Mouse (Mus musculus): ENCODE measurements around the gene Zfp628. TPM values are rescaled to one million over a fixed set of nuclear protein-coding genes. Genes with fewer than 3 reads are reported as not detected.
A peak's percentile ranks its signal among the peaks of the same experiment; 100 is the strongest.
"Not testable (repeated sequence)": the region's sequence is repeated elsewhere in the genome, so short reads cannot be mapped to it uniquely, and the experiment has no call there.

The Zfp628 gene
- total and polyA plus RNA-seq, 2 experiments = 0.55 to 8.3 TPM

GRCm38 (mm10) chr7:4877226-4877625 lies 37.8 kb upstream of the Zfp628 start:
- peak overlapping the region; percentile 91 for H3K9ac ChIP-seq (ENCODE audit: low read depth, low read length)

GRCm38 (mm10) chr7:4878186-4878585 lies 36.8 kb upstream of the Zfp628 start:
- peak overlapping the region; percentile 98; the same call in 1 of the 2 replicates for H3K27ac ChIP-seq (replicated peaks; ENCODE audit: insufficient read depth, low read depth, low read length)

More at GRCm38 (mm10) chr7:4877226-4877625, 37.8 kb upstream of the Zfp628 start:
- TF ChIP-seq POLR2A (IDR thresholded peaks at IDR 0.05; ENCODE audit: extremely low read depth, insufficient read depth, low read length) (no peak), CTCF (IDR thresholded peaks at IDR 0.05; ENCODE audit: low read depth, low read length) (no peak)
- H3K27ac ChIP-seq (replicated peaks; ENCODE audit: insufficient read depth, low read depth, low read length) = peak overlapping the region; percentile 98
- peaks cover 10% of the 10 kb centered on the region for H3K4me1 ChIP-seq (ENCODE audit: control insufficient read depth, insufficient read depth, low read length)
- peaks cover 14% of the 10 kb centered on the region; the same call in 1 of the 2 replicates for H3K79me2 ChIP-seq (ENCODE audit: control insufficient read depth, insufficient read depth, low read length)
- no peaks in the 10 kb centered on the region for H3K27me3 ChIP-seq (ENCODE audit: control insufficient read depth, insufficient read depth, low read length)
- H3K4me3 ChIP-seq (ENCODE audit: insufficient read depth, low read depth, low read length) = peak overlapping the region; percentile 76
- no peaks in the 10 kb centered on the region for H3K36me3 ChIP-seq (ENCODE audit: control insufficient read depth, insufficient read depth, low read length)
- DNase-seq (ENCODE audit: extremely low read depth, low read depth, low spot score) = peak; percentile 36
- WGBS = 4% methylated on average over 11 of the region's 11 CpGs

GRCm38 (mm10) chr7:4879036-4879435 lies 36.0 kb upstream of the Zfp628 start:
- H3K79me2 ChIP-seq (ENCODE audit: control insufficient read depth, insufficient read depth, low read length) = peaks cover 17% of the 10 kb centered on the region; the same call in 1 of the 2 replicates
- not testable (repeated sequence) for DNase-seq (ENCODE audit: extremely low read depth, low read depth, low spot score); H3K27ac ChIP-seq (replicated peaks; ENCODE audit: insufficient read depth, low read depth, low read length)

More at GRCm38 (mm10) chr7:4878186-4878585, 36.8 kb upstream of the Zfp628 start:
- peaks cover 14% of the 10 kb centered on the region; the same call in 1 of the 2 replicates for H3K79me2 ChIP-seq (ENCODE audit: control insufficient read depth, insufficient read depth, low read length)
- H3K36me3 ChIP-seq (ENCODE audit: control insufficient read depth, insufficient read depth, low read length) = peaks cover 2% of the 10 kb centered on the region; the same call in 1 of the 2 replicates
- no peak overlapping the region; the same call in 1 of the 2 replicates for H3K9ac ChIP-seq (ENCODE audit: low read depth, low read length)
- H3K27me3 ChIP-seq (ENCODE audit: control insufficient read depth, insufficient read depth, low read length) = no peaks in the 10 kb centered on the region
- DNase-seq (ENCODE audit: extremely low read depth, low read depth, low spot score) = peak; percentile 37
- H3K4me1 ChIP-seq (ENCODE audit: control insufficient read depth, insufficient read depth, low read length) = peaks cover 10% of the 10 kb centered on the region
- H3K4me3 ChIP-seq (ENCODE audit: insufficient read depth, low read depth, low read length) = peak overlapping the region; percentile 76
- TF ChIP-seq CTCF (IDR thresholded peaks at IDR 0.05; ENCODE audit: low read depth, low read length) (peak; percentile 72), POLR2A (IDR thresholded peaks at IDR 0.05; ENCODE audit: extremely low read depth, insufficient read depth, low read length) (no peak)

GRCm38 (mm10) chr7:4886680-4887079 lies 28.3 kb upstream of the Zfp628 start:
- Histone ChIP-seq H3K27ac (replicated peaks; ENCODE audit: insufficient read depth, low read depth, low read length) (no peak overlapping the region), H3K27me3 (ENCODE audit: control insufficient read depth, insufficient read depth, low read length) (no peaks in the 10 kb centered on the region), H3K79me2 (ENCODE audit: control insufficient read depth, insufficient read depth, low read length) (peaks cover 7% of the 10 kb centered on the region; the same call in 1 of the 2 replicates), H3K4me3 (ENCODE audit: insufficient read depth, low read depth, low read length) (no peak overlapping the region), H3K36me3 (ENCODE audit: control insufficient read depth, insufficient read depth, low read length) (peaks cover 4% of the 10 kb centered on the region; the same call in 1 of the 2 replicates), H3K4me1 (ENCODE audit: control insufficient read depth, insufficient read depth, low read length) (peaks cover 3% of the 10 kb centered on the region), H3K9ac (ENCODE audit: low read depth, low read length) (no peak overlapping the region)
- TF ChIP-seq CTCF (IDR thresholded peaks at IDR 0.05; ENCODE audit: low read depth, low read length) (no peak), POLR2A (IDR thresholded peaks at IDR 0.05; ENCODE audit: extremely low read depth, insufficient read depth, low read length) (no peak)
- 11% methylated on average over 4 of the region's 4 CpGs for WGBS
- peak; percentile 71 for DNase-seq (ENCODE audit: extremely low read depth, low read depth, low spot score)

More at GRCm38 (mm10) chr7:4879036-4879435, 36.0 kb upstream of the Zfp628 start:
- 21% methylated on average over 1 of the region's 1 CpGs for WGBS
- not testable (repeated sequence) for H3K9ac ChIP-seq (ENCODE audit: low read depth, low read length); H3K4me3 ChIP-seq (ENCODE audit: insufficient read depth, low read depth, low read length); H3K36me3 ChIP-seq (ENCODE audit: control insufficient read depth, insufficient read depth, low read length); H3K27me3 ChIP-seq (ENCODE audit: control insufficient read depth, insufficient read depth, low read length)
- H3K4me1 ChIP-seq (ENCODE audit: control insufficient read depth, insufficient read depth, low read length) = peaks cover 10% of the 10 kb centered on the region

- 82% methylated on average over 11 of the region's 11 CpGs for whole genome bisulfite sequencing
- TF ChIP-seq CTCF (IDR thresholded peaks at IDR 0.05; ENCODE audit: low read depth, low read length) = no peak
Observed at GRCm38 (mm10) chr7:4895186-4895585, 19.8 kb upstream of the Zfp628 start.

GRCm38 (mm10) chr7:4898851-4899648 lies 16.0 kb upstream of the Zfp628 start:
- Histone ChIP-seq H3K27me3 (ENCODE audit: control insufficient read depth, insufficient read depth, low read length) (no peaks in the 10 kb centered on the region), H3K79me2 (ENCODE audit: control insufficient read depth, insufficient read depth, low read length) (no peaks in the 10 kb centered on the region), H3K4me1 (ENCODE audit: control insufficient read depth, insufficient read depth, low read length) (0 out of 2 replicates have a peak, but pooled peaks cover 4% of the 10 kb centered on the region), H3K9ac (ENCODE audit: low read depth, low read length) (peak overlapping the region; percentile 51; the same call in 1 of the 2 replicates), H3K27ac (replicated peaks; ENCODE audit: insufficient read depth, low read depth, low read length) (no peak overlapping the region; the same call in 1 of the 2 replicates), H3K4me3 (ENCODE audit: insufficient read depth, low read depth, low read length) (peak overlapping the region; percentile 10; the same call in 1 of the 2 replicates), H3K36me3 (ENCODE audit: control insufficient read depth, insufficient read depth, low read length) (no peaks in the 10 kb centered on the region)
- WGBS = 30% methylated on average over 16 of the region's 18 CpGs
- no peak for TF ChIP-seq CTCF (IDR thresholded peaks at IDR 0.05; ENCODE audit: low read depth, low read length)
- TF ChIP-seq POLR2A (IDR thresholded peaks at IDR 0.05; ENCODE audit: extremely low read depth, insufficient read depth, low read length) = no peak
- no peak for DNase-seq (ENCODE audit: extremely low read depth, low read depth, low spot score)

More at GRCm38 (mm10) chr7:4895186-4895585, 19.8 kb upstream of the Zfp628 start:
- DNase-seq (ENCODE audit: extremely low read depth, low read depth, low spot score) = no peak
- H3K4me1 ChIP-seq (ENCODE audit: control insufficient read depth, insufficient read depth, low read length) = 0 out of 2 replicates have a peak, but pooled peaks cover under 1% of the 10 kb centered on the region
- no peak overlapping the region for H3K27ac ChIP-seq (replicated peaks; ENCODE audit: insufficient read depth, low read depth, low read length)
- H3K9ac ChIP-seq (ENCODE audit: low read depth, low read length) = no peak overlapping the region
- H3K36me3 ChIP-seq (ENCODE audit: control insufficient read depth, insufficient read depth, low read length) = no peaks in the 10 kb centered on the region; the same call in 1 of the 2 replicates
- H3K79me2 ChIP-seq (ENCODE audit: control insufficient read depth, insufficient read depth, low read length) = no peaks in the 10 kb centered on the region
- no peak overlapping the region for H3K4me3 ChIP-seq (ENCODE audit: insufficient read depth, low read depth, low read length)
- no peaks in the 10 kb centered on the region for H3K27me3 ChIP-seq (ENCODE audit: control insufficient read depth, insufficient read depth, low read length)
